Mouse (Mus musculus) brain, embryonic 14.5 days (tissue): Measurements from ENCODE around the gene Gm815.

ENCODE experiments used
- CTCF ChIP-seq: fragments of 200-500 bp; IDR thresholded peaks from 2 replicates; pipeline ENCODE4 v1.5.1; 2012; ENCODE audit warnings: inconsistent platforms, mild to moderate bottlenecking, moderate library complexity, borderline replicate concordance; ENCODE audit not compliant: insufficient read depth, insufficient read length; ENCODE audit errors: extremely low read depth
- POLR2A ChIP-seq: fragments of 200-500 bp; IDR thresholded peaks from 2 replicates; pipeline ENCODE4 v1.6.1; 2012; ENCODE audit warnings: mild to moderate bottlenecking, inconsistent platforms, borderline replicate concordance; ENCODE audit not compliant: poor library complexity, insufficient read depth, insufficient read length, severe bottlenecking; ENCODE audit errors: extremely low read depth

DNA sequence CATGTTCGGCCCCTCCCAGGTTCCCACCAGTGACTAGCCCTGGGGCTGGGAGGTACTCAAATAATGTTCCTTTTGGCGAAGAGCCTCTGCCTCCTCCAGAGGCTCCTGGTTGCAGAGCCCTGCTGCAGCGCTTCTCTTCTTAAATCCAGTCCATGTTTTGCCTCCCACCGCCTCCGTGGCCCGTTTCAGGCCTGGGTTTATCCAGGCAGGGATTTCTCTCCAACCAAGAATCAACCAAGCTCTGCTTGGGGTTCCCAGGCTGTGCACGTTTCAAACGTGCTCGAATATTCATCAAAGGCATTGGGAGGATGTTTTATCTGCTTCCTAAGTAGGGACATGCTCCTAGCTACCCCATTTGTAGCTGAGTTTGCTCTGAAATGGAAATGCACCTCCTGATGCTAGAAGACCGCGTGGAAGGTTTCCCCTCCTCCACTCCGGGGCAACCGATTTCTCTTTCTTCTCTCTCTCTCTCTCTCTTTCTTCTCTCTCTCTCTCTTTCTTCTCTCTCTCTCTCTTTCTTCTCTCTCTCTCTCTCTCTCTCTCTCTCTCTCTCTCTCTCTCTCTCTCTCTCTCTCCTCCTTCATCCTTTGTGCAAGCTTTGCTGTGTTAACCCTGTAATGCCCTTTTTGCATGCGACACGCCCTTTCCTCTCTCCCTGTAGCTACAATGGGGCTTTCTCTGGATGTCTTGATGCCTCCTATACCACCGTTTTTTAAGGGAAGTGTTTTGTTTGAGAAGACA, 40.2 kb upstream of the Gm815 start:
- TF ChIP-seq POLR2A, result no peak; the same call in 1 of the 2 replicates
- TF ChIP-seq CTCF, result no peak
